Comparison of ENCODE assay signal across 28 mouse cellular contexts in genomic region chr14:122042142-122042694, GRCm38 (mm10). TPM values are rescaled to one million over a fixed set of nuclear protein-coding genes. Genes with fewer than 3 reads are reported as not detected.
A peak's percentile ranks its signal among the peaks of the same experiment; 100 is the strongest.
DNase-seq lines count a peak whose midpoint lies in the region; ATAC-seq and TF ChIP-seq lines count a peak whose summit lies in the region.
"Had no signal": no experiment of that assay in that cellular context is flagged by ENCODE, and none has a peak within 500 bp of the region (broad histone marks: within the 10 kb centered on the region; RNA-seq: fewer than 3 reads in every experiment).

No protein-coding gene starts in this region.

- intact Hi-C loops in left cerebral cortex, postnatal 36 days (cut with DNase I), result no loop called here

- H3K36me3 ChIP-seq in lung, postnatal 0 days (ENCODE audit: insufficient read depth, low read length), result no peaks in the 10 kb centered on the region
- peaks cover 0 to 15% of the 10 kb centered on the region in 2 experiments; a peak in 2 of 4 replicates for H3K36me3 ChIP-seq in MEL (ENCODE audit: control insufficient read depth in 1 of 2, insufficient read depth in 2 of 2, low read length in 2 of 2)
- no peaks in the 10 kb centered on the region for H3K36me3 ChIP-seq in midbrain, embryonic 10.5 days
- H3K36me3 ChIP-seq: embryonic facial prominence, embryonic 15.5 days; forebrain, embryonic 10.5 days; heart, embryonic 15.5 days; hindbrain, embryonic 15.5 days had no signal

- no peak for TF ChIP-seq EP300 in lung, postnatal 0 days (IDR thresholded peaks at IDR 0.05)
- no peak for TF ChIP-seq EP300 in MEL (IDR thresholded peaks at IDR 0.05; ENCODE audit: low read depth in 1 of 2, low read length in 2 of 2)

- no peak overlapping the region for H3K4me3 ChIP-seq in lung, postnatal 0 days (ENCODE audit: low read depth, low read length)
- peak overlapping the region; percentile 52 to 59 for H3K4me3 ChIP-seq in MEL (ENCODE audit: control insufficient read depth in 1 of 2, insufficient read depth in 1 of 2, low read depth in 2 of 2, low read length in 2 of 2)
- H3K4me3 ChIP-seq in midbrain, embryonic 10.5 days, result no peak overlapping the region
- H3K4me3 ChIP-seq: embryonic facial prominence, embryonic 15.5 days; erythroblast, embryonic 14.5 days; forebrain, embryonic 10.5 days; heart, embryonic 15.5 days; hindbrain, embryonic 15.5 days had no signal

- H3K9me3 ChIP-seq in lung, postnatal 0 days (ENCODE audit: low read length), result no peaks in the 10 kb centered on the region
- H3K9me3 ChIP-seq in MEL (replicated peaks; ENCODE audit: insufficient read depth, low read length), result no peaks in the 10 kb centered on the region
- 0 out of 2 replicates have a peak, but pooled peaks cover 5% of the 10 kb centered on the region for H3K9me3 ChIP-seq in midbrain, embryonic 10.5 days (replicated peaks)
- H3K9me3 ChIP-seq: embryonic facial prominence, embryonic 15.5 days; heart, embryonic 15.5 days; hindbrain, embryonic 15.5 days had no signal

- H3K4me2 ChIP-seq in lung, postnatal 0 days (replicated peaks; ENCODE audit: low read depth, low read length), result no peak overlapping the region
- H3K4me2 ChIP-seq: embryonic facial prominence, embryonic 15.5 days; heart, embryonic 11.5 days; heart, embryonic 15.5 days; hindbrain, embryonic 15.5 days had no signal

- H3K79me2 ChIP-seq in MEL (ENCODE audit: control insufficient read depth, insufficient read depth, low read length, poor library complexity), result no peaks in the 10 kb centered on the region

- H3K9ac ChIP-seq in lung, postnatal 0 days (replicated peaks; ENCODE audit: low read depth), result no peak overlapping the region
- peak overlapping the region; percentile 61 for H3K9ac ChIP-seq in MEL (ENCODE audit: control insufficient read depth, low read depth, low read length, poor library complexity, severe bottlenecking)
- H3K9ac ChIP-seq: embryonic facial prominence, embryonic 15.5 days; heart, embryonic 15.5 days; hindbrain, embryonic 15.5 days had no signal

- TF ChIP-seq CTCF in lung, postnatal 0 days (IDR thresholded peaks at IDR 0.05), result 0 out of 2 replicates have a peak, but pooled peaks have one; percentile 2
- TF ChIP-seq CTCF in MEL (IDR thresholded peaks at IDR 0.05 in 2 of 3, conservative IDR thresholded peaks at IDR 0.05 in 1 of 3; ENCODE audit: control insufficient read depth in 1 of 3, insufficient read depth in 1 of 3, low read depth in 2 of 3, low read length in 3 of 3, poor library complexity in 1 of 3, severe bottlenecking in 1 of 3), result no peak

- no peaks in the 10 kb centered on the region for H3K27me3 ChIP-seq in lung, postnatal 0 days (replicated peaks; ENCODE audit: insufficient read depth, low read length)
- no peaks in the 10 kb centered on the region for H3K27me3 ChIP-seq in MEL (ENCODE audit: control insufficient read depth in 1 of 2, insufficient read depth in 2 of 2, low read length in 2 of 2)
- H3K27me3 ChIP-seq in midbrain, embryonic 10.5 days (ENCODE audit: low read depth, poor library complexity, severe bottlenecking), result no peaks in the 10 kb centered on the region
- H3K27me3 ChIP-seq: embryonic facial prominence, embryonic 15.5 days; heart, embryonic 15.5 days; hindbrain, embryonic 15.5 days had no signal

- WGBS in lung, postnatal 0 days, result 64% methylated on average over 8 of the region's 8 CpGs
- WGBS in midbrain, embryonic 10.5 days, result 90% methylated on average over 8 of the region's 8 CpGs

- TF ChIP-seq POLR2A in MEL (IDR thresholded peaks at IDR 0.05; ENCODE audit: control insufficient read depth in 1 of 2, insufficient read depth in 1 of 2, low read depth in 1 of 2, low read length in 2 of 2, poor library complexity in 1 of 2), result no peak

- no peak overlapping the region for H3K27ac ChIP-seq in lung, postnatal 0 days (ENCODE audit: low read length)
- peak overlapping the region; percentile 80 for H3K27ac ChIP-seq in MEL (ENCODE audit: control insufficient read depth, low read depth, low read length)
- no peak overlapping the region for H3K27ac ChIP-seq in midbrain, embryonic 10.5 days (replicated peaks)
- H3K27ac ChIP-seq: embryonic facial prominence, embryonic 15.5 days; forebrain, embryonic 10.5 days; heart, embryonic 15.5 days; hindbrain, embryonic 15.5 days had no signal

- H3K4me1 ChIP-seq in lung, postnatal 0 days (ENCODE audit: insufficient read depth, low read depth, low read length), result no peaks in the 10 kb centered on the region
- H3K4me1 ChIP-seq in MEL (ENCODE audit: control insufficient read depth in 1 of 2, insufficient read depth in 2 of 2, low read length in 2 of 2), result peaks cover 0 to 24% of the 10 kb centered on the region in 2 experiments
- no peaks in the 10 kb centered on the region for H3K4me1 ChIP-seq in midbrain, embryonic 10.5 days
- H3K4me1 ChIP-seq: embryonic facial prominence, embryonic 15.5 days; forebrain, embryonic 10.5 days; heart, embryonic 15.5 days; hindbrain, embryonic 15.5 days had no signal

- no peak for DNase-seq in lung, postnatal 0 days (ENCODE audit: low spot score)
- no peak for DNase-seq in lung, postnatal 4 days
- peak; percentile 59 for DNase-seq in MEL (ENCODE audit: low read depth, low spot score)
- no peak for DNase-seq in midbrain, embryonic 10.5 days (ENCODE audit: low spot score)
- DNase-seq in spleen, postnatal 14 days (ENCODE audit: low spot score in 2 of 2), result no peak
- no peak for DNase-seq in left cerebral cortex, postnatal 36 days (ENCODE audit: low spot score in 2 of 2)
- DNase-seq: adrenal gland, adult 2 months; adrenal gland, postnatal 25 days; cerebellum, adult 18-20 months; cerebellum, postnatal 10 days; embryo, embryonic 11 days; gastrocnemius, postnatal 36 days; heart, adult 18-20 months; heart, postnatal 14 days had no signal

- ATAC-seq in lung, postnatal 0 days, result no peak
- ATAC-seq in hematopoietic stem cell, adult 5-6 weeks (replicated peaks in 1 of 2; ENCODE audit: insufficient read depth in 1 of 2, low FRiP score in 2 of 2, low TSS enrichment in 1 of 2, low read depth in 1 of 2, poor library complexity in 2 of 2, severe bottlenecking in 2 of 2), result 0 out of 4 replicates have a peak, but pooled peaks have one; percentile 12 to 19
- peak; percentile 12; the same call in 1 of the 2 replicates for ATAC-seq in megakaryocyte-erythroid progenitor cell, adult 5-6 weeks (replicated peaks; ENCODE audit: low FRiP score, low TSS enrichment, poor library complexity, severe bottlenecking)
- ATAC-seq: forebrain, embryonic 14.5 days had no signal

- no peak for TF ChIP-seq RAD21 in MEL (IDR thresholded peaks at IDR 0.05; ENCODE audit: low read depth, low read length)

TF ChIP-seq in MEL, 35 proteins besides CTCF, POLR2A, EP300 and RAD21:
- TF ChIP-seq TAL1 (IDR thresholded peaks at IDR 0.05; ENCODE audit: low read length) (no peak), MXI1 (IDR thresholded peaks at IDR 0.05; ENCODE audit: low read depth, low read length) (peak; percentile 59; the same call in 1 of the 2 replicates), SMC3 (IDR thresholded peaks at IDR 0.05; ENCODE audit: low read depth, low read length) (no peak), CHD1 (IDR thresholded peaks at IDR 0.05; ENCODE audit: low read depth, low read length) (no peak), NRF1 (IDR thresholded peaks at IDR 0.05; ENCODE audit: insufficient read depth, low read depth, low read length, poor library complexity, severe bottlenecking) (no peak)

RNA-seq across cellular contexts. Expression of gene Timm8a2, which starts 7.7 kb away (rescaled TPM):
- polyA plus RNA-seq in lung, postnatal 0 days (2015; fragmentation: Nextera tagmentation; extraction: Ambion mirVana), result not detected in 2 replicates
- total RNA-seq in MEL (2012; rRNA removed), result not detected in 2 replicates
- polyA plus RNA-seq in MEL (2012; ENCODE audit: insufficient read depth in 1 of 2, insufficient read length in 2 of 2, low read depth in 1 of 2, low replicate concordance in 2 of 2, missing spikeins in 1 of 2), result under 1 TPM in 1 of 2 experiments, not detected in 1; 0.18 TPM
- not detected in 2 replicates for total RNA-seq in hematopoietic stem cell, adult 5-6 weeks (2017)
- not detected in 2 replicates for total RNA-seq in megakaryocyte-erythroid progenitor cell, adult 5-6 weeks (2014; fragmentation: Nextera tagmentation)
- total RNA-seq in megakaryocyte-erythroid progenitor cell, adult 5-6 weeks (2017), result not detected in 2 replicates
- not detected in 2 replicates for polyA plus RNA-seq in midbrain, embryonic 10.5 days (2016; fragmentation: Nextera tagmentation; extraction: Ambion mirVana)
- not detected for total RNA-seq in left cerebral cortex, postnatal 36 days (2021)
- total RNA-seq: adrenal gland, adult 2 months; adrenal gland, postnatal 25 days; gastrocnemius, adult 8-10 months; gastrocnemius, postnatal 36 days; heart, adult 18-20 months; heart, postnatal 14 days had no signal
- polyA plus RNA-seq: adrenal gland, adult 2 months; C2C12; embryonic facial prominence, embryonic 11.5 days; embryonic facial prominence, embryonic 15.5 days; erythroblast, embryonic 14.5 days; forebrain, embryonic 10.5 days; forebrain, embryonic 14.5 days; heart, embryonic 11.5 days; heart, embryonic 15.5 days; hindbrain, embryonic 11.5 days; hindbrain, embryonic 15.5 days; intestine, embryonic 14.5 days had no signal

Comparison
In these comparisons a context has a peak if more than half of its experiments do, and no peak if none do; other contexts are left out.
1. H3K4me3 ChIP-seq: peak in MEL (2 of 2); none in lung, postnatal 0 days (single experiment) and midbrain, embryonic 10.5 days (single experiment).